Mouse (Mus musculus) embryo, embryonic 9.5 days (tissue): Measurements from ENCODE around the gene Sugt1.

Experiments used
- DNase-seq: peaks from one replicate; pipeline ENCODE4 v3.0.0-alpha.2; 2017; ENCODE audit errors: extremely low spot score

The Sugt1 gene

DNA sequence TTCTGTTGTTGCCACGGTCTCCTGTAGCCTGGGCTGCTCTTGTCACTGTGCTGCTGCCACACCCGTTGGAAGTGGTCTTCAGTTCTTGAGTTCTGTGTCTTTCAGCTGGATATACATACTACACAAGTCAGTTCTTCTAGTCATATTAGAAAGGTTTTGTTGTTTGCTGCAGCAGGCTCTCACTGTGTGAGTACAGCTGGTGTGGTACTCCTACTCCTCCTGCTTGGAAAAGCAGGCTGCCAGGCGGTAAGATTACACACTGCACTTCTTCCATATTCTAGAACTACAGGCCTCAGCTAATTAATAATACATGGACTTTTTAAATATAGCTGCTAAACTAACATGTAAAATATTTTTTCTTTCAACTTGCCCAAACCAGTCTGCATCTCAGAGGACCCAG, 19.4 kb downstream of the Sugt1 start:
- DNase-seq: no peak

DNA sequence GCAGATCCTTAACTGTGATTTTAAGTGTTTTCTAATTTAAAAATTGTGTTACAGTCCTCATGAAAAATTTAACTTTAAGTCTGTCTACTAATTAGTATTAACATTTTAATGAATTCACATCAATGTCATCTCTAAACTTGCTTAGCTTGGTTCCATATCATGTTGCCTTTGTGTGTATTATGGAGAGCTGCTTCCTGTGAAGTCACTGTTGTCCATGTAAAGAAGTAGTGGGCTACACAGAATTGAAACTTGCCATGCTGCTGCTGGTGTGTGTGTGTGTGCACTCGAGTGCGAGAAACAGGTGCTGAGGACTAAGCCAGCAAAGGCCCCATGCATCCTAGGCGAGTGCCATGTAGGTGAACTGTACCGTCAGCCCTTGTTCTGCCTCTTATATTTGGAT, 19.9 kb downstream of the Sugt1 start:
- no peak for DNase-seq

DNA sequence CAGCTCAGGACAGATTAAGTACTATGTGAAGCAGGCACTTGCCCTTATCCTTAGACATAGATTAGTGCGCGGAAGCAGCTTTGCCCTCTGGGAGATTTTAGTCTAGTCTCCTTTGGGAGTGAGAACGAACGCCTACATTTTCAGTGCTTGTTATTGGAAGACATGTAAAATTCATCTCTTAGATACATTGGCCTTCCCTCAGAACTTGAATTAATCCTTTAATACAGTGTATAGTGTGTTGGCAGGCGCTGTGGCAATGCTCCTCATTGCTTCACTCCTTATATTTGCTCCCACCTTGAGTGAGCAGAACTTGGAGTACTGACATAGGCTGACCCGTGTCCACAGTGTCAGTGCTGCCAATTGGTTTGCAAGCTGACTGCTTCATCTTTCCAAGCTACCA, 20.8 kb downstream of the Sugt1 start:
- no peak for DNase-seq

DNA sequence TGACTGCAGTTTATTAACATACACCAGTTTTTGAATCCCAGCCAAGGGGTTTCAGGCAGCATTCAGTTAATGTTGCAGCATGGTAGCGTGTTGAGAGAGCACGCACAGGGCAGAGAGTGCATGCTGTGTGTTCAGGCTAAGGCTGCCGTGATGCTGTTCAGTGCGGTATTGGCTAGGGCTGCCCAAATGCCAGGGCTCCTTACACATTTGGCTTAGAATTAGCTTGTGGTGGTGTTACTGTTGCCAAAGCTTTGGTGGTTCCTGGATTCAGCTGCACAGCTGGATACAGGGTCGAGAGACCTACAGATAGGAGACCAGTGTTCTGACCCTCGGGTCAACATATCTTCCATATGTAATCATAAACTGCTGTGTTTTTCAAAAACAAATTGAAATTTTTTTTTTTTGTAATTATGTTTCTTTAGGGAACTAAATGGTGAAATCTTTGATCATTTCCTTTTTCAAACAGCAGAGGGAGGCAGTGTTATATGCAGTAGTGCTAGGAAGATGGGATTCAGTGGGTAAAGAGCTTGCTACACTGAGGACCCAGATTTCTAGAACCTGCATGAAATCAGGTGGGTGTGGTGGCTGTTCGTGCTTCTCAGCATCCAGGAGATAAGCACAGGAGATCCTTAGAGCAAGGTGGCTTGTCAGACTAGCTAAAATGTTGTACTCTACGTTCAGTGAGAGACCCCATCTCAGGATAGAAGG, 29.8 kb downstream of the Sugt1 start:
- DNase-seq: peak; percentile 5

DNA sequence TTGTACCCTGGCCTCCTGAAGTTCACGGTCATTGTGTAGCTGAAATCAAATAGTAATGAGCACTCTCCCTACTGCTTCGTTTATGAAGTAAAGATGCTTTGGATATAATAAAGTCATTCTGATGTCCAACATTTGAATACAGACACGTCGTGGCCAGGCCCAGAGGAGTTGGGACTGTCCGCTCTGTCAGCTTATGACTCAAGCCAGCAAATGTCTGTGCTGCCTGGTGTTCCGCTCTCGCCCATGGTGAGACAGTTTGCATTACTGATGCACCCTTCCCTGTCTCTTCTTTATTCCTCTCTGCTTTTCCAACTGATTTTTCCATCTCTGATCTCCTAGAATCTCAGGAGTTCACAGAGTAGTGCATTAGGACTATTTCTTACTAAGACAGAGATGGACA, 32.3 kb downstream of the Sugt1 start:
- no peak for DNase-seq

DNA sequence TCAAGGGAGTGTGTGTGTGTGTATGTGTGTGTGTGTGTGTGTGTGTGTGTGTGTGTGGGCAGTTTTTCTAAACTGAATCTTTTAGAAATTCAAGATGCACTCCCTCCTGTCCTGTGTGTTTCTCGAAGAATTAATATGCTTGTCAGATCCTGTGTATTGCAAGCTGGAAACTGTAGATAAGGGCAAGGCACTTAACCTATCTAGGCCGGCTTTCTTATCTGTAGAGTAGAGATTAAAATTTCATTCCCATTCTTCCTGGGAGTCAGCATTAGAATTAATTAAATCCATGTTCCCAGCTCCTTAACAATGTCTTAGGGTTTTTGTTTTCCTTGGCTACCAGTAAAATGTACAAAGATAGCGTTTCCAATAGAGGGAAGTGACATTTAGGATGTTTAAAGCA, 33.7 kb downstream of the Sugt1 start:
- no peak for DNase-seq

DNA sequence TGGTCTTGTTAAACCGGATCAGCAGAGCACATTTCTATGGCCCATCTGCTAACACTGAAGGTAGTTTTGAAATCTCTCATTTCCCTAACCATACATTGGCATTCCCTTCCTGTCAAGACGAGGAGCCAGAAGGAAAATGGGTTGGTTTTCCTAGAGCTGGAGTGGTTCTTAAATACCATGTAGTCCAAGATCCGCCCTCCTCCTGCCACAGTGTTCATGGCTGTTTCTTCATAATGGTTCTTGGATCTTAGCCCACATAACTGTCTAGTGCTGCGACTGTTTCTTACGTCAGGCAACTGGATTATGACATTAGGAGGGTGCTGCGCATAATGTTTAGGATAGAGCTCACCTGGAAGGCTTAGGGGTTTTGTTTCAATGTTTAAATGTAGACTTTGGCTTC, 44.8 kb downstream of the Sugt1 start:
- DNase-seq: no peak

DNA sequence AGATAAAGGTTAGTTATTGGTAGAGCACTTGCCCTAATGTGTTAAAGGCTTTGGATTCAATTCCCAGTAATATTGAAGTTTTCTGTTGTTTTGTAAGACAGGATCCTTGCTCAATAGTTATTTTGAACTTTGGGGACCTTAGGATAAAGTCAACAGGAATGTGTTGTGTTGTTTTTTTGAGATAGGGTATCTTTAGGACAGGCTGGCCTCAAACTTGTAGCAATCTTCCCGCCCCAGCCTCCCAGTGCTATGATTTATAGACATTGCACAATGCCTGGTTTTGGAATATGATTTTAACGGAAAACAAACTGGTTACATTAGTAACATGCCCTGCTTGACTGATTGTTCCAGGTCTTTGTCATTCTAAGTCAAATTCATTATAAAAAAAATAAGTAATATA, 45.7 kb downstream of the Sugt1 start:
- no peak for DNase-seq

DNA sequence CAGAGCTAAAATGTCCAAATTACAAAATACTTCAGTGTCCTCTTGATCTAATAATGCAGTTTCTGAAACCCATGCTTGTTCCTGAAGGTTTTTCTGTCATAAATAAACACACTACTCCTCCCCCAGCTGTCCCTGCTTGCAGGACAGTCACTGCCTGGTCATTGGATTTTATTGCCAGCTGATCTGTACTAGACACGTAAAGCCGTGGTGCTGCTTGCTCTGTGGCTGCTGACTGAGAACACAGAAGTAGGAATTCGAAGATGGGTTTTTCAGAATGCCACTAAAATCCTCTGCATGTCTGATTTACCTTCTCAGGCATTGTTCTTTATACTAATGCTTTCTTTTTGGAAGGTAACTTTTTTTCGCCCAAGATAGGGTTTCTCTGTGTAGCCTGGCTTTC, 49.3 kb downstream of the Sugt1 start:
- no peak for DNase-seq

DNA sequence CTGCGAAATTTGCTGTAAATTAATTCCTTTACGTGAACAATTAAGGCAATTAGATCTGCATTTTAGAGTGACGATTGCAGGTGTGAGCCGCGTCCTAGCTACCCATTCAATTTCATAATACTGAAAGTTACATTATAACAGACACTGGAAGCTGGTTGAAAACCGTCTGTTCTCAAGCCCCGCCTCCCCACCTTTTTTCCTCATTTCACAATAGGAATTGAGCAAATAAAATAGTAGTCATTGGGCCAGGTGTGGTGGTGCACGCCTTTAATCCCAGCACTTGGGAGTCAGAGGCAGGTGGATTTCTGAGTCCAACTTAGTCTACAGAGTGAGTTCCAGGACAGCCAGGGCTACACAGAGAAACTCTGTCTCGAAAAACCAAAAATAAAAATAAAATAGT, 54.6 kb downstream of the Sugt1 start:
- DNase-seq: no peak

DNA sequence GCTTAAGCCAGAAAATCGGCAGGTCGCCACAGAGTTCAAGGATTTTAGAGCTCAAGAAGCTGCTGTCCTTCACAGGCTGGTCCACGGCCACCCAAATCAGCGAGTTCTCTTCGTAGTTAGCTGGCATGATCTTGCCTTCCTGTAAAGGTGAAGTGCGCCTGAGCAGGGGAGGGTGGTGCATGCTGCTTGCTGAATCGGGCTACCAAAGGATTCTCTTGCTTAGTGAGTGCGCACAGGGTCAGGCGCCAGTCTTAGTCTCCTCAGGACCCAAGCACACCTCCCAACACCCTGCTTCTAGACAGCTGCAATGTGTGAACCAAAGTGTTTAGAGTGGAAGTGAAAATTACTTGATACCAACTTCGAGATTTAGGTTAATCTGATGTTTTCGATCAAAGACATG, 57.9 kb downstream of the Sugt1 start:
- no peak for DNase-seq

DNA sequence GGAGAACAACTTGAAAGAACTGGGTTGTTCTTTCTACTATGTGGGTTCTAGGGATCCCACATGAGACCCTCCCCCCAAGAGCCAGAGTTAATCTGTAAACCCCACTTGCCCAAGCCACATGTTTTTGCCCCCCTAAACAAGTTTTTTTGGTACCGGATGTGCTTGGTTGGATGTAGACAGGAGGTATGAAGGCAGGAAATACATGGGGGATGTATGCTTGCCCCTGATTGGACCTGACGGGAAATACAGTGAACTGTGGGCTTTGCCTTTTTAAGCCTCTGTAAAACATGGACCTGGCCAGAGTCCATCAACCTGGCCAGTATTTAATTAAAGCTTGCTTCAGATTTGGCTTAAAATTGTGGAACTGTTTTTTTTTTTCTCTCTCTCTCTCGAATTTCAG, 62.2 kb downstream of the Sugt1 start:
- DNase-seq: no peak

DNA sequence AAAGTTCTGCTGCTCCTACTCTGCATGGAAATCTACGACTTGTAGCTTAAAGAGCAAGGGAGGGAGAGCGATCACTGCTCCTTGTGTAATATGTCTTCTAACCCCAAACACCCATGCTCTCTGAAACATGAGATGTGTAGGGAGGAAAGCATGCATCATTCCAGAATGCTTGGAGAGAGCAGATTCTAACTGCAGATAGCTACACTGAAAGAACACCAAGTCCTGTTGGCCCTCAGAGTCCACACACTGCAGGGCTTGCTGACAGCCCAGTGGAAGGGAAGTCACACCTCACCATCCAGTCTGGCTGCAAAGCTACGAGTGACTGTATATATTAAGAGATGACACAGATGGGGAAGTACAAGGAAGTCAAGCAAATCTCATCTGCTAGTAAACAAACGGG, 65.2 kb downstream of the Sugt1 start:
- no peak for DNase-seq

DNA sequence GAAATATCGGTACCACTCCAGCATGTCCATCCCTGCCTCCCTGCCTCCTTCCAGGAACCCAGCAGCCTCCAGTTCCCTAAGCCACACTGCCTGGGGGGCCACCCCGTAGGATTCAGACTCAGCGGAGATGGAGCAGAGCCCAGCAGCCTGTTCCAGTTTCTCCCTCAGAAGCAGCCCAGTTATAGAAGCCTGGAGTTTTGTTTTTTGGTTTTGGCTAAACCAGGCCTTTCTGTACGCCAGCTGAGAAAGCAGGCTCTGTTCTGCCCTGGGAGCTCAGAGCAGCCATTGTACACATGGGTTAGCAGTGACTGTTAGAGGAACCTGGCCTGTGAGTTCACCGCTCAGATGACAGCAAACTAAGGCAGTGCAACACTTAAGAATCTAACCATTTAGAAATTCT, 70.8 kb downstream of the Sugt1 start:
- DNase-seq: no peak

DNA sequence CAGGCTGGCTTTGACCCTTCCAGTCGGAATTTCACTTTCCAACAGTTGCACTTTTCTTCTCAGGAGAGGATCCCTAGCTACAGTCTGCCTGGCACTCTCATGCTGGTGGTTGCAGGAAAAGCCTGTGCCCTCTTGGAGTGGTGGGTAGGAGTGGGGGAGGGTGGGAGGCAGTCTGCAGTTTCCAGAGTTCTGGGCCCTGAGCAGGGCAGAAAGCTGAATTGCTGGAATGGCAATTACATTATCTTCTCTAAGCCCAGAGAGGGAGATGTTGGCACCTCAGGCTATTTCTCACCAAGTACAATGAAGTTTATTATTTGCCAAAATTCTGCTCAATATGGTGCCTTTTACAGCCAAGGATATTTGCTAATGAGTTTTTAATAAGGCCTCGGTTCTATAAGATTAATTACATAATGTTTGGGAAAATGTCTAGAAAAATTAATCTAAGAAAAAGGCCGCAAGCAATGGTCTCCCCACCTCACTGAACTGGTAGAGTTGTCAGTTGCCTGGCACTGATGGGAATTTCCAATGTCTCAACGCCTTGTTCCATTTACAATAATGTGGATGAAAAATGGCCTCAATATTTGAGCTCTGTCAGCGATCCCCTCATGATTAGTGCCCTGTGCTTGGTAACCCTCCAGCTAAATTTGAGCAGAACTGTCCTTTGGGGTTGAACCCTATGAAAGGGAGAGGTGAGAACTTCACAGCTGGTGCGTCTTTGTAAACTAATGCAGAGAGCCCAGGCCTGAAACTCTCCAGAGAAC, 71.4 kb downstream of the Sugt1 start:
- no peak for DNase-seq

DNA sequence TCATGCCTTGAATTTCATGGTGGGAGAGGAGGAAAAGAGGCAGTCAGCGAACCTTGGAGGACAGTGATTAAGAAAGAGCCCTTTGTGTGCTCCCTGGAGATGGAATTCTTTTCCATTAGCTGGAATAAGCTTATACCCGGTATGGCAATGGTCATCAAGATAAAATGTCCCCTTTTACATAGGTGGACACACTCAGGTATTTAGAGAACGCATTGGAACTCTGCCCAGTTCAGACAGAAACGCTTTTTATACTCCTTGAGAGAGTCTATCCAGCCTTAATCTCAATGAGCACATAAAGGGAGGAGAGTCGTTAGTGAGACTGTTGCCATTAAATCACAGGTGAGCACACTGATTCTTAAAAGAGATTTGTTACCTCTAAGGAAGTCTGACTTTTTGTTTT, 73.0 kb downstream of the Sugt1 start:
- DNase-seq: no peak

DNA sequence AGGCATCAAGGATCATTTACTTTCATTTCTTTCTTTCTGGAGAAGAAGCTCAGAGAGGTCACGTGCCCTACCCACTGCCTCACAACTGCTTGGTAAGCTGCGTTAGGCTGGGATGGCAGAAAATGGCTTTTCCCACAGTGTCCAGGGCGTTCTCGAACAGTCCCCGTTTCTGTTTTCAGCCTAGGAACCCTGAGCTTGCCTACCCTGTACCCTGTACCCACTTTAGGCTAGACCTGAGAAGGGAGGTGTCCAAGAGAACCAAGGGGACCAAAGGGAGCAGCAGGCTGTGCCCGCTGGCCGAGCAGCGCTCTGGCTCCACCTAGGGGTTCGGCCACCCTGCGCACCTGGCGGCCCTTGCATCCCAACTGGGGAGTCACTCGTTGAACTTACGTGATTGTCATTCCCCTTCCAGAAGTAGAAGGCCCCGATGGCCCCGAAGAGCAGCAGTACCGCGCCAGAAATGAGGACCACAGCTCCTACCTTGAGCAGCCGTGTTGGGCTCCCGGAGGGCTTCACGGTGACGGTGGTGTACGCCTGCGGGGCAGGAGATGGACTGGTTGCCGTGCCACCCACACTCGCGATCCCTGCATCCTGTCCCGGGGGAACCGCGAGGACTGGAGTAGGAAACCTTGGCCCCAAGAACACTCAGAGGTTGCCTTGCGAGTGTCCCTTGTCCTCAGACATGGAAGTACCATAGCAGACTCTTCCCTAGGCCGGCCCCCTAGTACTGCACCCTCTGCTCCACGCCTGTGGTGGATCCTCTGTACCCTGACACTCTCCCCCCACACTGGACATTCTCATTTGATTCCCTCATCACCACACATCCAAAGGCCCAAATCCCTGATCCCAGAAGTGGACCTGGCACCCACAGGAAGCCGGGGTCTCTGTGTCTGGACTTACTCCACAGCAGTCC, 73.8 kb downstream of the Sugt1 start:
- peak; percentile 74 for DNase-seq

DNA sequence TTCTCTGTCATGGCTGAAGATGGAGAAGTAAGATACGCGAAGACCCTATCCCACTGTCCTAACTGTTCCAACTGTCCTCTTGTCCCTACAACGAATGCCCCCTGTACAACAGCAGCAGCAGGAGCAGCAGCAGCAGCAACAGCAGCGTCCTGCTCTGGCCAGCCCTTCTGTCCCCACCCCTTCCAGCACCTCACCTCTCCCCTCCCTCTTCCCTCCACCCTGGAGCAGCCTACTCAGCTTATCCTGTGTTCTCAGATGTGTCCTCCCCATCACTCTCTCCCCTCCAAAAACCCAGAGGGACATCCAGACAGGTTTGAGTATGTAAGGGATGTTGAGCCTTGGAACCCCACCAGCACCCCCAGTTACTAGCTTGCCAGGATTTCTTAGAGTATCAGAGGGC, 74.5 kb downstream of the Sugt1 start, which contains the start of gene Cnmd:
TSS of gene Cnmd (minus strand) at position 170 of the 400 bp plus-strand sequence.
- no peak for DNase-seq

DNA sequence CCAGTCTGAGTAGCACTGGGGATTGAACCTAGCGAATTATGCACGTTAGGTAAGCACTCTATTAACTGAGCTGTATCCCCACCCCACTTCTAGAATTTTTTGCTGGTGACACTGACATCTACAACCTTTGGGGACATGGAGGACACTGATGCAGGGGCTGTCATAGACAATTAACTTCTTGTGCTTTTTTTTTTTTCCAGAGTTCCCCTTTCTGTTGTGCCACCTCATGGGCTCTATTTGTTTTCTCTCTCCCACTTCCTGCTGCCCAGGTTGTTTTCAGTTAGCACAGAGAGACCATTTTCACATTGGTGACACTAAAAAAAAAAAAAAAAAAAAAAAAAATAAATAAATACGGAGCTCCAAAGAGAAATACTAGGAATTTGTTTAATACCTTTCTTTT, 83.5 kb downstream of the Sugt1 start:
- DNase-seq: no peak

DNA sequence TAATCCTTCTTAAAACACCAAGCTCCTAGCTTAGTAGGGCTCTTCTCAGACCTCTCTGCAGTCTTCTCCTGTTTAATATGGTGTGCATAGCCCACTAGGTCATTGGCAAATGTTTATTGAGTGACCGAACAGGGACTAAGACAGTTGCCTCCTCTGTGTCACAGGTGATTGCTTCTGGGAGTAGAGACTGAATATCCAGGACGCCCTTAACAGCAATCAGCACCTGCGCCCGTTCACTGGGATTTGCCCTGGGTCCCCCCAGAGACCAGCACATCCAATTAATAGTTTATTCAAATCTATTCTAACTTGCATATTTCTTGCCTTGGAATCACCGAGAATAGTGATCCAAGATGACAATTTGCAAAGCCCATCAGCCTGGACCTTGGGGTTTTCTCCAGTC, 85.1 kb downstream of the Sugt1 start:
- no peak for DNase-seq

DNA sequence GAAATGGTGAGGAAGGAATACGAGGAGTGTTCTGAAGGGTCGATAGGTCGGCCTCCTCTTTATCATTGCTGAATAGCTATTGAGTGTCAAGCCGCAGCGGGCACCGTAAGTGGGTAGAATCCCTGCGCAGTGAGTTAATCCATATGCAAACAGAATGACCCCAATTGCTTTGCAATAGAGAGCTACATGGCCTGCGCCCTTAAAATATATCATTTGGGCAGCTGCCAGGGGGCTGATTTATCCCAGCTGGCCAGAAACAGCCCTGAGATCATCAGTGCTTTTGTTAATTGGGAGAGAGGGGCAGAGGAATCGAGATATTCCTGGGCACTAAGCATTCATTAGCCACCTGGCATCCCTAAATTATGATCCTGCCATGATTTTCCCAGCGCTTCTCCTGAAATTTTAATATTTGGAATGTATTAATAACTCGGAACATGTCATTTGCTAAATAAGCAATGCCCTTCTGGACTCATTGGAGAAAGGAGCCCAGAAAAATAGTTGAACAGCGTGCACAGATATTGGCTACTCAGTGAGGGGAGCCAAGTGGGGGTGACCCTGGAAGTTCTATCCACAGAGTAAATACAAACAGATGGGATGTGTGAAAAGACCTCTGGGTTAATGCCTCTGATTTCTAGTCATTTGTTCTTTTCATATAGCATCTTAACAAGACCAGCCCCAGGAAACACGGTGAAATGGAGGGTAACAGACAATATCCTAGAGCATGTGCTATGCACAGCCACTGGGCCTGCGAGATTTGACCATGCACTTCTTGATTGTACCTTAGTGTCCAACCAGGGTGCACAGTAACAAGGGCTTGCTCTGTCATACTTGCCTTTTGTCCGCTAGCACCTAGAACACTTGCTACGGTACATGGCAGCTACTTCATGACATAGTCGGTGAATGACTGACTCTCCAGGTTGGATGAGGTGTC, 85.9 kb downstream of the Sugt1 start:
- no peak for DNase-seq
